ENCODE assay signal across 28 mouse cellular contexts in the genomic region with DNA sequence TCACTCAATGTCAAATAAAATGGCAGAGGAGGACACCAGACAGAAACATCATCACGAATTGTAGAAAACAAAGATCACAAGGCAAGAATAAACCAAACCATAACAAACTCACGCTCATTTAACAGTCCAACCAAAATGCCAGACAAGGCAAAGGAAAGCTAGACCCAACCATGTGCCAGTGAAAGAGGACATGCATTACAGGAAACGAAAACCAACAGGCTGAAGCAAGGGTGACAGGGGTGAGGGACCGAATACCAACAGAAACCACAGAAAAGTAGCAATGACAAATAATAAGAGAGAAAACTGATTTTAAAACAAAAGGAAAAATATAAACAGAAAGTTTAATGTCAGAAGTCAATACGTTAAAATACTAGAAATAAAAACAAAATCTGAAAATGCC. TPM values are rescaled to one million over a fixed set of nuclear protein-coding genes. Genes with fewer than 3 reads are reported as not detected.
"Had no signal": no experiment of that assay in that cellular context is flagged by ENCODE, and none has a peak within 500 bp of the region (broad histone marks: within the 10 kb centered on the region; RNA-seq: fewer than 3 reads in every experiment).

No protein-coding gene starts in this region.

- H3K4me1 ChIP-seq: heart, embryonic 10.5 days; heart, embryonic 12.5 days; hindbrain, embryonic 13.5 days; hindbrain, embryonic 15.5 days; intestine, embryonic 15.5 days; kidney, embryonic 15.5 days; limb, embryonic 10.5 days; limb, embryonic 12.5 days; liver, embryonic 13.5 days had no signal

- H3K4me3 ChIP-seq: heart, embryonic 10.5 days; heart, embryonic 12.5 days; hindbrain, embryonic 13.5 days; hindbrain, embryonic 15.5 days; intestine, embryonic 15.5 days; kidney, embryonic 15.5 days; layer of hippocampus, adult 2 months; left cerebral cortex, adult 2 months; limb, embryonic 10.5 days; limb, embryonic 12.5 days; liver, embryonic 13.5 days had no signal

- H3K4me2 ChIP-seq: heart, embryonic 12.5 days; hindbrain, embryonic 13.5 days; hindbrain, embryonic 15.5 days; intestine, embryonic 15.5 days; kidney, embryonic 15.5 days; limb, embryonic 12.5 days; liver, embryonic 11.5 days; liver, embryonic 13.5 days had no signal

- H3K27me3 ChIP-seq: heart, embryonic 12.5 days; hindbrain, embryonic 13.5 days; hindbrain, embryonic 15.5 days; intestine, embryonic 15.5 days; kidney, embryonic 15.5 days; limb, embryonic 12.5 days; liver, embryonic 13.5 days had no signal

- H3K27ac ChIP-seq: heart, embryonic 10.5 days; hindbrain, embryonic 13.5 days; hindbrain, embryonic 15.5 days; intestine, embryonic 15.5 days; kidney, embryonic 15.5 days; kidney, postnatal 0 days; layer of hippocampus, adult 2 months; left cerebral cortex, adult 2 months; limb, embryonic 10.5 days; limb, embryonic 12.5 days; liver, embryonic 13.5 days had no signal

- H3K9me3 ChIP-seq: heart, embryonic 10.5 days; heart, embryonic 12.5 days; hindbrain, embryonic 13.5 days; hindbrain, embryonic 15.5 days; intestine, embryonic 15.5 days; kidney, embryonic 15.5 days; limb, embryonic 10.5 days; limb, embryonic 12.5 days; liver, embryonic 13.5 days had no signal

- ATAC-seq: inflammation-experienced regulatory T-cells, adult 6 months; intestine, embryonic 15.5 days; intestine, postnatal 0 days had no signal

- H3K9ac ChIP-seq: heart, embryonic 12.5 days; hindbrain, embryonic 13.5 days; hindbrain, embryonic 15.5 days; intestine, embryonic 15.5 days; kidney, embryonic 15.5 days; limb, embryonic 12.5 days; liver, embryonic 13.5 days had no signal

- DNase-seq: gastrocnemius, postnatal 14 days; gastrocnemius, postnatal 36 days; heart, adult 18-20 months; heart, postnatal 10 days; heart, postnatal 36 days; kidney, adult 2 months; kidney, adult 9 months; kidney, postnatal 14 days; kidney, postnatal 36 days; liver; liver, embryonic 13.5 days had no signal

- H3K36me3 ChIP-seq: intestine, embryonic 15.5 days had no signal

RNA-seq across cellular contexts. Expression of a gene that starts 45.1 kb away (rescaled TPM):
- total RNA-seq: layer of hippocampus, adult 2 months; layer of hippocampus, postnatal 10 days; layer of hippocampus, postnatal 25 days; left cerebral cortex, postnatal 14 days had no signal
